Mouse (Mus musculus): Measurements from ENCODE around the gene Gstcd. TPM values are rescaled to one million over a fixed set of nuclear protein-coding genes. Genes with fewer than 3 reads are reported as not detected.
A peak's percentile ranks its signal among the peaks of the same experiment; 100 is the strongest.

Gene Gstcd
- polyA plus RNA-seq (2012; rRNA removed) (14.4 and 15.1 TPM in 2 replicates), polyA plus RNA-seq (2014; fragmentation: Nextera tagmentation; extraction: Ambion mirVana) (8.0 and 8.2 TPM in 2 replicates)

DNA sequence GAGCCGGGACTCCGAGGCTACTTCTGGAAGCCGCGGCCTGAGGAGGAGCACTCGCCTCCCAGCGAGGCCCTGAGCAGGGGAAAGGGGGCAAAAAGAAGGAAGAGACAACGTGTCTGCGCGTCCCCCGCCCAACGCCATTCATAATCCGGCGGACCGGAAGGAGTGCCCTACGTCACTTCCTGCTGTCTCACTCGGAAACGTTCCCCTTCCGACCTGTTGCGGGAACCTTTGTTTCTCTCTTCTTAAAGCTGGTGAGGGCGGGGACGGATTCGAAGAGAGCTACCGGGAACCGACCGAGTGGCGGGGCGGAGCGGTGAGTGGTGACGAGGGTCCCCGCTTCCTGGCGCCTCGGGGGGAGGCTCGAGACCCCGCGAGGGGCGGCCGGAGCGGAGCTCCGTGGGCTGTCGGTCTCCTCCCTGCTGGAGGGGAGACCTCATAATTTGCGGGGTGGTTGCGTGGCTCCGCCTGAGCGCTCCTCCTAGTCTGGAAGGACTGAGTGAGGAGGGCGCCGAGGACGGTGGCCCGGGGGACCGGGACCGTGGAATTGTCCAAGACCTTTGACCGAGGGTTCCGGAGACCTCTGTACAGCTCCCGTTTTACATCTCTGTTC lies at the start of gene Gstcd, which contains the start of gene Ints12:
Gene Gstcd (minus strand): TSS at position 370 of the 610 bp plus-strand sequence.
Gene Ints12 (plus strand): TSS at position 177 of the 610 bp plus-strand sequence.
- Histone ChIP-seq H3K27ac (replicated peaks; ENCODE audit: low read depth, low read length) (peak within 1 kb of the TSS; percentile 99), H3K27me3 (ENCODE audit: control insufficient read depth, insufficient read depth, low read length) (no peaks in the 10 kb centered on the region), H3K4me3 (replicated peaks; ENCODE audit: low read length) (peak within 1 kb of the TSS; percentile 91), H3K36me3 (ENCODE audit: control insufficient read depth, insufficient read depth, low read length) (peaks cover 2% of the 10 kb centered on the region; the same call in 1 of the 2 replicates), H3K9ac (ENCODE audit: low read depth, low read length, severe bottlenecking) (peak within 1 kb of the TSS; percentile 98), H3K4me2 (replicated peaks; ENCODE audit: low read depth, low read length, severe bottlenecking) (peak within 1 kb of the TSS; percentile 65), H3K9me3 (ENCODE audit: control insufficient read depth, low read length) (no peaks in the 10 kb centered on the region), H3K4me1 (ENCODE audit: control insufficient read depth, insufficient read depth, low read length) (peaks cover 6% of the 10 kb centered on the region; the same call in 1 of the 2 replicates)
- ATAC-seq (ENCODE audit: low FRiP score, low read depth) (peak; percentile 97), DNase-seq (ENCODE audit: low spot score) (peak; percentile 98)
- 0% methylated on average over 49 of the region's 53 CpGs for WGBS
- TF ChIP-seq POLR2A (IDR thresholded peaks at IDR 0.05; ENCODE audit: borderline replicate concordance, extremely low read depth, insufficient read depth, insufficient read length), result no peak; the same call in 1 of the 2 replicates

DNA sequence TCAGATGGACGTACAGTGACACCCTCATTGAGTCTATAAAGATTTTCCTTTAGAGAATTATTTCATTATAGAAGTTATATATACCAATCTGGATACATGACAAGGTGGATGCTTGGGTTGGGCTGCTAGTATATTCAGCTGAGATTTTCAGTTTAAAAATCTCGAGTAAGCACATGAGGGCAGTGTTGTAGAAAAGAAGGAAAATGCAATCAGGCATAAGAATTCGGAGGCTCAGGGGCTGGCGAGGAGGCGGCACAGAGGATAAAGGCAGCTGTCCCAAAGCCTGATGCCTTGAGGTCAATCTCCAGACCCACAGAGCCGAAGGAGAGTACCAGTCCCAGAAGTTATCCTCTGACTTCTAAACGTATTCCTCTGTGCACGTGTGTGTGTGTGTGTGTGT lies 40.8 kb upstream of the Gstcd start:
- Histone ChIP-seq H3K27me3 (ENCODE audit: control insufficient read depth, insufficient read depth, low read length) (no peaks in the 10 kb centered on the region), H3K4me1 (ENCODE audit: control insufficient read depth, insufficient read depth, low read length) (no peaks in the 10 kb centered on the region), H3K9me3 (ENCODE audit: control insufficient read depth, low read length) (no peaks in the 10 kb centered on the region), H3K36me3 (ENCODE audit: control insufficient read depth, insufficient read depth, low read length) (no peaks in the 10 kb centered on the region), H3K27ac (replicated peaks; ENCODE audit: low read depth, low read length) (no peak overlapping the region), H3K4me3 (replicated peaks; ENCODE audit: low read length) (no peak overlapping the region), H3K4me2 (replicated peaks; ENCODE audit: low read depth, low read length, severe bottlenecking) (no peak overlapping the region), H3K9ac (ENCODE audit: low read depth, low read length, severe bottlenecking) (no peak overlapping the region)
- no peak for TF ChIP-seq POLR2A (IDR thresholded peaks at IDR 0.05; ENCODE audit: borderline replicate concordance, extremely low read depth, insufficient read depth, insufficient read length)
- 77% methylated on average over 8 of the region's 8 CpGs for WGBS
- no peak for DNase-seq (ENCODE audit: low spot score)
- no peak for ATAC-seq (ENCODE audit: low FRiP score, low read depth)

DNA sequence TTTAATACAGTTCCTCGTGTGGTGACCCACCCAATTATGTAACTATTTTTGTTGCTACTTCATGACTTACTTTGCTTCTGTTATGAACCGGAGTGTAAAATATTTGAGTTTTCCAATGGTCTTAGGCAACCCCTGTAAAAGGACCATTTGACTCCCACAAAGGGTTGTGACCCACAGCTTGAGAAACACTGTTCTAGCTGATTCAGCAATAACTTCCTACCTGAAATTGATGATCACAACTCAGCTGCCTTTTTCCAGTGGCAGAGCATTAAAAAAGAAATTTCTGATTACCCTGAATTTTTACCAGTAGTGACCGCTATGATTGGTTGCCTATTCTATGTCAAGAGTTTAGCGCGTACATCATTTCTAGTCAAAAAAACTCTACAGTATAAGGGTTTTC lies 39.5 kb upstream of the Gstcd start:
- no peak for ATAC-seq (ENCODE audit: low FRiP score, low read depth)
- no peaks in the 10 kb centered on the region for H3K27me3 ChIP-seq (ENCODE audit: control insufficient read depth, insufficient read depth, low read length)
- H3K9me3 ChIP-seq (ENCODE audit: control insufficient read depth, low read length), result no peaks in the 10 kb centered on the region
- H3K4me1 ChIP-seq (ENCODE audit: control insufficient read depth, insufficient read depth, low read length), result no peaks in the 10 kb centered on the region
- no peak for TF ChIP-seq POLR2A (IDR thresholded peaks at IDR 0.05; ENCODE audit: borderline replicate concordance, extremely low read depth, insufficient read depth, insufficient read length)
- H3K4me3 ChIP-seq (replicated peaks; ENCODE audit: low read length), result no peak overlapping the region
- no peak overlapping the region for H3K9ac ChIP-seq (ENCODE audit: low read depth, low read length, severe bottlenecking)
- WGBS, result 83% methylated on average over 5 of the region's 5 CpGs
- H3K36me3 ChIP-seq (ENCODE audit: control insufficient read depth, insufficient read depth, low read length), result no peaks in the 10 kb centered on the region
- no peak overlapping the region for H3K27ac ChIP-seq (replicated peaks; ENCODE audit: low read depth, low read length)
- no peak overlapping the region for H3K4me2 ChIP-seq (replicated peaks; ENCODE audit: low read depth, low read length, severe bottlenecking)
- no peak for DNase-seq (ENCODE audit: low spot score)

DNA sequence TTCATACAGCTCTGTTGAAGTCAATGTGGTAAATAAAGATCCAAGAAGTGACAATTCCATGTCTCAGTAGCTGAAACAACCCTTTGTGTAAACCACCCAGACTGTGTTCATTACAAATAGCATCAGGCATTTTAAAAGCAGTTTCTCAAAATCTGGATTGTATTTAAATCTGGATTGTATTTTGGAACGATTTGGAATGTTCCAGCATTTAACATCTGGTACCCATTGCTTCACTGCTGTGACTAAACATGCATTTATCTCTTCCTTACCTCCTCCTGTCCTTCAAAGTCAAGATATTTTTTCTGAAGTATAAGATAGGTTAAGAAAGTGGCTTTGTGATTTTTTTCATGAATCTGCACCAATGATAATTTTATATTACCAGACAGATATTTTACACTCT lies 21.4 kb upstream of the Gstcd start:
- ATAC-seq (ENCODE audit: low FRiP score, low read depth) (no peak), DNase-seq (ENCODE audit: low spot score) (peak; percentile 49)
- no peak for TF ChIP-seq POLR2A (IDR thresholded peaks at IDR 0.05; ENCODE audit: borderline replicate concordance, extremely low read depth, insufficient read depth, insufficient read length)
- H3K27ac ChIP-seq (replicated peaks; ENCODE audit: low read depth, low read length), result no peak overlapping the region
- H3K4me1 ChIP-seq (ENCODE audit: control insufficient read depth, insufficient read depth, low read length), result no peaks in the 10 kb centered on the region
- no peak overlapping the region for H3K4me2 ChIP-seq (replicated peaks; ENCODE audit: low read depth, low read length, severe bottlenecking)
- no peaks in the 10 kb centered on the region for H3K9me3 ChIP-seq (ENCODE audit: control insufficient read depth, low read length)
- WGBS, result 8% methylated on average over 1 of the region's 1 CpGs
- peaks cover 17% of the 10 kb centered on the region for H3K36me3 ChIP-seq (ENCODE audit: control insufficient read depth, insufficient read depth, low read length)
- no peak overlapping the region for H3K4me3 ChIP-seq (replicated peaks; ENCODE audit: low read length)
- H3K9ac ChIP-seq (ENCODE audit: low read depth, low read length, severe bottlenecking), result no peak overlapping the region
- no peaks in the 10 kb centered on the region for H3K27me3 ChIP-seq (ENCODE audit: control insufficient read depth, insufficient read depth, low read length)

DNA sequence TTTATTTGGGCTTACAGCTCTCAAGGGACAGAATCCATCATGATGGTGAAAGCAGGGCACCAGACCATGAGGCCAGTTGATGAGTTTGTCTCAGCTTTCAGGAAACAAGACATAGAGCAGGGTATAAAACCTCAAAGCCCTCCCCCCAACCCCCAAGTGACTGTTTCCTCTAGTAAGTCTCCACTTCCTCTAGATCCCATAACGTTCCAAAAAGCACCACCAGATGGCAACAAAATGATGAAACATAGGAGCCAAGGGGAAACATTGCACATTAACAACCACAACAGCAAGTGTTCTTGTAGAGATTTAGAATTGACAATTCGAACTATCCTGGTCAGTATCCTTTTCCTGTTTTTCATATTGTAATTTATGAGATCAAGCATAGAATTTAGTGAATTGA lies 19.9 kb upstream of the Gstcd start:
- no peak overlapping the region for H3K27ac ChIP-seq (replicated peaks; ENCODE audit: low read depth, low read length)
- peaks cover 29% of the 10 kb centered on the region for H3K36me3 ChIP-seq (ENCODE audit: control insufficient read depth, insufficient read depth, low read length)

More for the DNA sequence above, 19.9 kb upstream of the Gstcd start:
- 0 out of 2 replicates have a peak, but pooled peaks have one; percentile 34 for ATAC-seq (ENCODE audit: low FRiP score, low read depth)
- no peaks in the 10 kb centered on the region for H3K4me1 ChIP-seq (ENCODE audit: control insufficient read depth, insufficient read depth, low read length)
- H3K9ac ChIP-seq (ENCODE audit: low read depth, low read length, severe bottlenecking), result no peak overlapping the region
- no peak for TF ChIP-seq POLR2A (IDR thresholded peaks at IDR 0.05; ENCODE audit: borderline replicate concordance, extremely low read depth, insufficient read depth, insufficient read length)
- H3K4me2 ChIP-seq (replicated peaks; ENCODE audit: low read depth, low read length, severe bottlenecking), result no peak overlapping the region
- H3K9me3 ChIP-seq (ENCODE audit: control insufficient read depth, low read length), result no peaks in the 10 kb centered on the region
- H3K27me3 ChIP-seq (ENCODE audit: control insufficient read depth, insufficient read depth, low read length), result no peaks in the 10 kb centered on the region
- 33% methylated on average over 2 of the region's 2 CpGs for WGBS
- no peak overlapping the region for H3K4me3 ChIP-seq (replicated peaks; ENCODE audit: low read length)
- peak; percentile 51 for DNase-seq (ENCODE audit: low spot score)
